Mouse (Mus musculus): ENCODE results near the gene Crisp1.

DNA sequence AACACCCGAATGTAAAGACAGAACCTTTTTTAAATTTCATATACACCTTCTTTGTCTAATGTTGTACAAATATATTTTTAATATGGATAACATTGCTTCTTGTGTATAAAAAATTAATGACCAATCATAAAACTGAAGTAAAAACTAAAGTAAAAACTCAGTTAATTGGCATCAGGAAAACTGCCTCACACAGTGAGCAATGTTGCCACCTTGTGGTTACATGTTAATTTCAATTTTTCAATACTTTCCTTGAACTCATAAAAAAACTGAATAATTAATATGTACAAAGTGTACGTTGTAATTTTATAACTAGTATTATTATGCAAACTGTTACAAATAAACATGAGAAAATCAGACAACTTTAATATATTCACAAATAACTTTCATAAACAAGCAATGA lies 33.6 kb downstream of the Crisp1 start:
- TF ChIP-seq POLR2A (IDR thresholded peaks at IDR 0.05; ENCODE audit: borderline replicate concordance, low read depth, low read length) (no peak), CTCF (IDR thresholded peaks at IDR 0.05; ENCODE audit: low read depth, low read length) (no peak)
